Mouse (Mus musculus): Measurements from ENCODE around the gene 3110082I17Rik. TPM values are rescaled to one million over a fixed set of nuclear protein-coding genes. Genes with fewer than 3 reads are reported as not detected.
A peak's percentile ranks its signal among the peaks of the same experiment; 100 is the strongest.

3110082I17Rik gene
- total RNA-seq (2012; rRNA removed) = 46.9 and 58.7 TPM in 2 replicates
- total RNA-seq (2014; rRNA removed) = 37.5 and 41.2 TPM in 2 replicates
- 100.0 and 122 TPM in 2 replicates for polyA plus RNA-seq (2012; ENCODE audit: insufficient read length, low read depth)

DNA sequence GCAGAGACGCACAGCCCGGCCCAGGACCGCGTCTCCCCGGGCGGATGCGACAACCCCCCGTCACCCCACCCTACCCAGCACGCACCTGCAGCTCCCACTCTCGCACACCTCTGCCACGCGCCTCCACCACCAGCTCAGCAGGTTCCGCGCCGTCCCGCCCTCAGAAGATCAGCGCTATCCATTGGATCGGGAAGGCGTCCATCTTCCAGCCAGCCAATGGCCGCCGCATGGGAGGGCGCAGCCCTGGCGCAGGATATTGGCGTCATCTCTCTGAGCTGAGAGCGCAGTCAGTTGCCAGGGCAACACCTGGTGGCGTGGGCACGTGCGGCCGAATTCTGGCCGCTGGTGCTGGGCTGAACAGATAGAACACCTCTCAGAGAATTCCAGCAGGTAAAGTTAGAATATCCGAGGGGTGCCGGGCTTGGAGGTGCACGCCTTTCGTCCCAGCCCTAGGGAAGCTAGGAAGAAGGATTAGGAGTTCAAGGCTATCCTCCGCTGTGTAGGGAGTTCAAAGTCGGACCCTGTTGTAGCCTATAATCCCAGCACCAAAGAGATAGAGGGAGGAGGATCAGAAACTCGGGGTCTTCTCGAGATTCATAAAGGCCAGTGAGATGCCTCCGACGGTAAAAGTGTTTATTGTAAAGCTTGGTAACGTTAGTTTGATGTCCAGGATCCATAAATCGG lies at the start of gene 3110082I17Rik:
Gene 3110082I17Rik (minus strand): TSS at position 144 of the 684 bp plus-strand sequence.
- Histone ChIP-seq H3K27ac (ENCODE audit: insufficient read depth, low read depth) (no peak within 1 kb of the TSS), H3K27me3 (replicated peaks) (no peaks in the 10 kb centered on the region)
- in situ Hi-C loops (cut with MboI; ENCODE audit: low pct_ligation_motif_present, low pct_unique_long_range_greater_than_20kb, low sequenced_read_pairs) = loop anchor here (25.0 kb wide), 1 partner anchor 98 kb away; the partner anchor contains the start of genes Cox19 and Cyp2w1

DNA sequence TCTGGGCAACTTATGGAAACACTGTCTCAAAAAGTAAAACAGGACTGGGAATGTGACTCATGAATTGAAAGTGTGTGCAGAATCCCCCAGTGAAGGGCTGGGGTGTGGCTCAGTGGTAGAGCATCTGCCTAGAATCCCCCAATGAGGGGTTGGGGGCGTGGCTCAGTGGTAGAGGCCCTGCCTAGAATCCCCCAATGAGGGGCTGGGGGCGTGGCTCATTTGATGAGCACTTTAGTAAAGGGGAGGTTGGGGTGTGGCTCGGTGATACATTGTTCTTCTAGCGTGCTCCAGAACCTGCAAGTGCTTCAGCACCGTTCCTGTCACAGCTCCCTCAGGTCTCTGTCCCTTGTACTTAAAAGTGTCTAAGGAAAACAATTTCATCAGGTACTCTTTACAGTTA lies 45.9 kb upstream of the 3110082I17Rik start:
- H3K9me3 ChIP-seq (replicated peaks; ENCODE audit: low read length) = no peaks in the 10 kb centered on the region
- H3K4me2 ChIP-seq (ENCODE audit: insufficient read depth, low read depth, poor library complexity, severe bottlenecking) = no peak overlapping the region
- TF ChIP-seq CHD2 (IDR thresholded peaks at IDR 0.05; ENCODE audit: low read length) = no peak
- in situ Hi-C loops (cut with MboI; ENCODE audit: low pct_ligation_motif_present, low pct_unique_long_range_greater_than_20kb, low sequenced_read_pairs) = no loop called here
- H3K27me3 ChIP-seq (replicated peaks) = peaks cover 80% of the 10 kb centered on the region
- no peaks in the 10 kb centered on the region for H3K79me2 ChIP-seq (replicated peaks; ENCODE audit: control insufficient read depth, extremely low read depth, insufficient read depth, poor library complexity, severe bottlenecking)
- dilution Hi-C loops (cut with MboI; ENCODE audit: extremely low pct_ligation_motif_present, extremely low pct_unique_long_range_greater_than_20kb, low sequenced_read_pairs) = no loop called here
- H3K36me3 ChIP-seq (replicated peaks in 1 of 2; ENCODE audit: control insufficient read depth in 1 of 2, insufficient read depth in 1 of 2, low read length in 1 of 2) = no peaks in the 10 kb centered on the region
- H3K4me3 ChIP-seq (replicated peaks in 1 of 3; ENCODE audit: low read depth in 2 of 3, low read length in 2 of 3, poor library complexity in 1 of 3) = no peak overlapping the region
- no peak overlapping the region for H3K27ac ChIP-seq (ENCODE audit: insufficient read depth, low read depth)
- 0 out of 4 replicates have a peak, but pooled peaks cover 0 to 3% of the 10 kb centered on the region in 2 experiments for H3K4me1 ChIP-seq (ENCODE audit: control insufficient read depth in 1 of 2, insufficient read depth in 2 of 2)
- peak; percentile 17 for DNase-seq (ENCODE audit: extremely low read depth)
- no peak overlapping the region for H3K9ac ChIP-seq (ENCODE audit: insufficient read depth, low read depth)

More for the DNA sequence above, at the start of gene 3110082I17Rik:
- H3K9ac ChIP-seq (ENCODE audit: insufficient read depth, low read depth) = peak within 1 kb of the TSS; percentile 51
- peak; percentile 97 for DNase-seq (ENCODE audit: extremely low read depth)
- TF ChIP-seq SIN3A (IDR thresholded peaks at IDR 0.05; ENCODE audit: low read length) = peak; percentile 100
- peak; percentile 60; the same call in 1 of the 2 replicates for TF ChIP-seq NELFE (IDR thresholded peaks at IDR 0.05; ENCODE audit: low read depth, low read length)
- TF ChIP-seq RCOR1 (conservative IDR thresholded peaks at IDR 0.05; ENCODE audit: low read depth, low read length) = peak; percentile 65; the same call in 1 of the 2 replicates
- TF ChIP-seq POLR2AphosphoS2 (IDR thresholded peaks at IDR 0.05; ENCODE audit: low read depth, low read length) = no peak
- TF ChIP-seq USF1 (IDR thresholded peaks at IDR 0.05; ENCODE audit: low read depth, low read length) = peak; percentile 73
- TF ChIP-seq CHD1 (IDR thresholded peaks at IDR 0.05; ENCODE audit: low read depth, low read length) = no peak
- no peak for TF ChIP-seq MAZ (IDR thresholded peaks at IDR 0.05; ENCODE audit: low read depth, low read length)
- peak; percentile 40; the same call in 1 of the 2 replicates for TF ChIP-seq GABPA (IDR thresholded peaks at IDR 0.05; ENCODE audit: insufficient replicate concordance, low read depth, low read length)
- no peak for TF ChIP-seq RAD21 (IDR thresholded peaks at IDR 0.05; ENCODE audit: low read depth, low read length)
- TF ChIP-seq TCF12 (IDR thresholded peaks at IDR 0.05; ENCODE audit: low read depth, low read length) = peak; percentile 80
- TF ChIP-seq IRF4 (IDR thresholded peaks at IDR 0.05; ENCODE audit: low read depth, low read length) = peak; percentile 23; the same call in 1 of the 2 replicates
- TF ChIP-seq CTCF (conservative IDR thresholded peaks at IDR 0.05 in 1 of 2, IDR thresholded peaks at IDR 0.05 in 1 of 2; ENCODE audit: low read depth in 2 of 2, low read length in 2 of 2) = no peak
- TF ChIP-seq JUN (IDR thresholded peaks at IDR 0.05; ENCODE audit: insufficient read depth, low read depth, low read length) = no peak
- TF ChIP-seq TBP (conservative IDR thresholded peaks at IDR 0.05; ENCODE audit: low read depth, low read length) = no peak
- no peak for TF ChIP-seq EP300 (IDR thresholded peaks at IDR 0.05; ENCODE audit: low read length)
- no peak for TF ChIP-seq ZC3H11A (IDR thresholded peaks at IDR 0.05; ENCODE audit: low read depth, low read length)
- no peak for TF ChIP-seq PAX5 (IDR thresholded peaks at IDR 0.05; ENCODE audit: low read length)
- no peak for TF ChIP-seq SMC3 (IDR thresholded peaks at IDR 0.05; ENCODE audit: low read depth, low read length)
- TF ChIP-seq MAFK (IDR thresholded peaks at IDR 0.05; ENCODE audit: insufficient replicate concordance, low read length) = peak; percentile 68; the same call in 1 of the 2 replicates
- TF ChIP-seq POLR2A (IDR thresholded peaks at IDR 0.05; ENCODE audit: low read depth, low read length) = peak; percentile 80
- no peak for TF ChIP-seq ZNF384 (IDR thresholded peaks at IDR 0.05; ENCODE audit: low read depth, low read length)
- TF ChIP-seq USF2 (conservative IDR thresholded peaks at IDR 0.05; ENCODE audit: low read depth, low read length) = peak; percentile 64
- TF ChIP-seq ZKSCAN1 (IDR thresholded peaks at IDR 0.05; ENCODE audit: borderline replicate concordance, low read depth, low read length) = no peak
- TF ChIP-seq BHLHE40 (IDR thresholded peaks at IDR 0.05; ENCODE audit: low read depth, low read length) = peak; percentile 100
- peak; percentile 77; the same call in 1 of the 2 replicates for TF ChIP-seq KAT2A (IDR thresholded peaks at IDR 0.05; ENCODE audit: insufficient replicate concordance, low read length)
- 0 out of 2 replicates have a peak, but pooled peaks have one; percentile 52 for TF ChIP-seq MEF2A (IDR thresholded peaks at IDR 0.05; ENCODE audit: borderline replicate concordance, low read depth, low read length)
- TF ChIP-seq NRF1 (IDR thresholded peaks at IDR 0.05; ENCODE audit: low read depth, low read length) = peak; percentile 54
- peak; percentile 78; the same call in 1 of the 2 replicates for TF ChIP-seq ELF1 (IDR thresholded peaks at IDR 0.05; ENCODE audit: low read depth, low read length)
- no peak for TF ChIP-seq UBTF (IDR thresholded peaks at IDR 0.05; ENCODE audit: low read depth, low read length)
- peak; percentile 74; the same call in 1 of the 2 replicates for TF ChIP-seq E2F4 (IDR thresholded peaks at IDR 0.05; ENCODE audit: insufficient replicate concordance, low read depth, low read length)
- peak; percentile 98 for TF ChIP-seq CHD2 (IDR thresholded peaks at IDR 0.05; ENCODE audit: low read length)
- peak; percentile 97 for TF ChIP-seq MYC (IDR thresholded peaks at IDR 0.05; ENCODE audit: low read depth, low read length)
- TF ChIP-seq ZMIZ1 (IDR thresholded peaks at IDR 0.05; ENCODE audit: low read depth, low read length) = peak; percentile 41
- TF ChIP-seq JUND (conservative IDR thresholded peaks at IDR 0.05; ENCODE audit: low read depth, low read length) = no peak
- TF ChIP-seq MAX (IDR thresholded peaks at IDR 0.05; ENCODE audit: low read length) = peak; percentile 97
- peak; percentile 100 for TF ChIP-seq MXI1 (IDR thresholded peaks at IDR 0.05; ENCODE audit: low read depth, low read length)
- no peak for TF ChIP-seq ETS1 (conservative IDR thresholded peaks at IDR 0.05; ENCODE audit: low read depth, low read length)
- TF ChIP-seq HCFC1 (IDR thresholded peaks at IDR 0.05; ENCODE audit: low read depth, low read length) = peak; percentile 89
- peaks cover 4 to 25% of the 10 kb centered on the region in 2 experiments; a peak in 3 of 4 replicates for H3K4me1 ChIP-seq (ENCODE audit: control insufficient read depth in 1 of 2, insufficient read depth in 2 of 2)
- H3K36me3 ChIP-seq (replicated peaks in 1 of 2; ENCODE audit: control insufficient read depth in 1 of 2, insufficient read depth in 1 of 2, low read length in 1 of 2) = peaks cover under 1 to 26% of the 10 kb centered on the region in 2 experiments
- peak within 1 kb of the TSS; percentile 82 to 85 (median 84) for H3K4me3 ChIP-seq (replicated peaks in 1 of 3; ENCODE audit: low read depth in 2 of 3, low read length in 2 of 3, poor library complexity in 1 of 3)
- H3K79me2 ChIP-seq (replicated peaks; ENCODE audit: control insufficient read depth, extremely low read depth, insufficient read depth, poor library complexity, severe bottlenecking) = peaks cover 3% of the 10 kb centered on the region
- dilution Hi-C loops (cut with MboI; ENCODE audit: extremely low pct_ligation_motif_present, extremely low pct_unique_long_range_greater_than_20kb, low sequenced_read_pairs) = no loop called here
- peak within 1 kb of the TSS; percentile 70 for H3K4me2 ChIP-seq (ENCODE audit: insufficient read depth, low read depth, poor library complexity, severe bottlenecking)
- no peaks in the 10 kb centered on the region for H3K9me3 ChIP-seq (replicated peaks; ENCODE audit: low read length)

All from CH12.LX (cell line).